Comparison of ENCODE assay signal across 9 mouse cellular contexts in the genomic region with DNA sequence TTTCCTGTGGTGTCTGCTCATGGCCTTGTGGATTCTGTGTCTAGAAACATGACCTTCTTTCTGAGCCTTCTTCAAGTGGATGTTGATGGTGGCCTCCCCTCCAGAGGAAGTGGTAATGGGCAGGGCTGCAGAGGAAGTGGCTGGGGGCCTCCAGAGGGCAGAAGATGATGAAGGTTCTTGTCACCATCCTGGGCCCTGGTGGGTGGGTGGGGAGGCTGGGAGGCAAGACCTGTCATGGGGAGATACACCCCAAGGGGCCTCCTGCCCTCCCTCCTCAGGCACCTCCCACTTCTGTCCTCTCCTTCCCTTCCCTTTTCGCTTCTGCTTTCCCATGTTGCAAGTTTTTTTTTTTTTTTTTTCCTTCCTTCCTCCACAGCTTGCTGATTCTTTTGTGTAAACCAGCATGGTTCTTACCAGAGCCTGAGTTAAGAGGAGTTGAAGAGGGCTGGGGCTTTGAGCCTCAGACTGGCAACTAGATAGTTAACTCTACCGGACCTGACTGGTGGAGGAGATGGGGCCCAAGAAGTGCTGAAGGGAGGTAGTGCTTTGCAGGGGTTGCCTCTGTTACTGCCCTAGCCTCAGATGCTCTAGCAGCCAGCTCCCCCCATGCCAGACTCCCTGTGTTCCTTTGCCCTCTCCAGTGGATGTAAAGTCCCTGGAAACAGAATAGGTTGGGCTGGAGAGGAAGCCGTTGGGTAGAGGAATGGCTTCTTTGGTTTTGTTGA. TPM values are rescaled to one million over a fixed set of nuclear protein-coding genes. Genes with fewer than 3 reads are reported as not detected.
DNase-seq lines count a peak whose midpoint lies in the region; ATAC-seq and TF ChIP-seq lines count a peak whose summit lies in the region.
"Had no signal": no experiment of that assay in that cellular context is flagged by ENCODE, and none has a peak within 500 bp of the region (broad histone marks: within the 10 kb centered on the region; RNA-seq: fewer than 3 reads in every experiment).

No protein-coding gene starts in this region.

- H3K9me3 ChIP-seq in kidney, embryonic 15.5 days (replicated peaks), result no peaks in the 10 kb centered on the region
- H3K9me3 ChIP-seq in heart, embryonic 12.5 days (replicated peaks), result no peaks in the 10 kb centered on the region

- H3K36me3 ChIP-seq in kidney, embryonic 15.5 days, result no peaks in the 10 kb centered on the region
- H3K36me3 ChIP-seq in heart, embryonic 12.5 days, result no peaks in the 10 kb centered on the region

- no peak for TF ChIP-seq CTCF in left cerebral cortex, adult 2 months (IDR thresholded peaks at IDR 0.05)

- H3K9ac ChIP-seq in kidney, embryonic 15.5 days, result no peak overlapping the region
- H3K9ac ChIP-seq in heart, embryonic 12.5 days, result 0 out of 2 replicates have a peak overlapping the region, but pooled peaks have one; percentile 35

- no peaks in the 10 kb centered on the region for H3K27me3 ChIP-seq in kidney, embryonic 15.5 days
- no peaks in the 10 kb centered on the region for H3K27me3 ChIP-seq in heart, embryonic 12.5 days (replicated peaks)

- intact Hi-C loops in left cerebral cortex, adult 2 months (cut with DNase I), result no loop called here

- WGBS in kidney, embryonic 15.5 days, result 41% methylated on average over 3 of the region's 3 CpGs
- 36% methylated on average over 3 of the region's 3 CpGs for WGBS in heart, embryonic 12.5 days

- peaks cover 43% of the 10 kb centered on the region for H3K4me1 ChIP-seq in kidney, embryonic 15.5 days
- peaks cover 34% of the 10 kb centered on the region for H3K4me1 ChIP-seq in heart, embryonic 12.5 days (replicated peaks)

- no peak overlapping the region for H3K4me3 ChIP-seq in kidney, embryonic 15.5 days (replicated peaks)
- no peak overlapping the region for H3K4me3 ChIP-seq in heart, embryonic 12.5 days
- H3K4me3 ChIP-seq in left cerebral cortex, adult 2 months, result no peak overlapping the region

- no peak for DNase-seq in kidney, postnatal 10 days
- peak; percentile 79 for DNase-seq in thymus, postnatal 25 days
- no peak for DNase-seq in left cerebral cortex, adult 2 months (ENCODE audit: extremely low spot score in 1 of 2, low spot score in 2 of 2)
- no peak for DNase-seq in layer of hippocampus, adult 18-20 months (ENCODE audit: low spot score in 2 of 2)
- DNase-seq in kidney, adult 11 months, result no peak

- no peak overlapping the region for H3K4me2 ChIP-seq in kidney, embryonic 15.5 days
- 0 out of 2 replicates have a peak overlapping the region, but pooled peaks have one; percentile 0 for H3K4me2 ChIP-seq in heart, embryonic 12.5 days

- ATAC-seq in kidney, embryonic 15.5 days (replicated peaks; ENCODE audit: low FRiP score), result peak; percentile 37; the same call in 1 of the 2 replicates
- peak; percentile 61 for ATAC-seq in heart, embryonic 12.5 days (ENCODE audit: insufficient number of reproducible peaks, low FRiP score)
- ATAC-seq in megakaryocyte, adult 5-6 weeks (ENCODE audit: poor library complexity, severe bottlenecking), result peak; percentile 92

- peak overlapping the region; percentile 64 for H3K27ac ChIP-seq in kidney, embryonic 15.5 days
- H3K27ac ChIP-seq in heart, embryonic 12.5 days (ENCODE audit: poor library complexity, severe bottlenecking), result peak overlapping the region; percentile 37
- no peak overlapping the region for H3K27ac ChIP-seq in left cerebral cortex, adult 2 months

RNA-seq across cellular contexts. Expression of gene Stk10, which starts 9.7 kb away (rescaled TPM):
- 5.4 TPM in 2 replicates for polyA plus RNA-seq in kidney, embryonic 15.5 days (2015; fragmentation: Nextera tagmentation; extraction: Ambion mirVana)
- 2.9 and 3.2 TPM in 2 replicates for polyA plus RNA-seq in heart, embryonic 12.5 days (2016; fragmentation: Nextera tagmentation; extraction: Ambion mirVana)
- 88.8 and 98.5 TPM in 2 replicates for total RNA-seq in megakaryocyte, adult 5-6 weeks (2015)
- 115 and 125 TPM in 2 replicates for total RNA-seq in megakaryocyte, adult 5-6 weeks (2017)
- total RNA-seq in left cerebral cortex, adult 2 months (2021), result 1 to 10 TPM; 6.7 to 8.7 TPM
- total RNA-seq in layer of hippocampus, adult 18-20 months (2021), result 1 to 10 TPM; 7.6 to 8.0 TPM

RNA-seq across cellular contexts. Expression of gene Efcab9, which starts 11.0 kb away (rescaled TPM):
- polyA plus RNA-seq in kidney, embryonic 15.5 days (2015; fragmentation: Nextera tagmentation; extraction: Ambion mirVana), result 0.42 TPM in 1 of 2 replicates, not detected in the other
- polyA plus RNA-seq in heart, embryonic 12.5 days (2016; fragmentation: Nextera tagmentation; extraction: Ambion mirVana), result 0.31 and 0.36 TPM in 2 replicates
- 0.20 and 2.2 TPM in 2 replicates for total RNA-seq in megakaryocyte, adult 5-6 weeks (2015)
- total RNA-seq in megakaryocyte, adult 5-6 weeks (2017), result 1.6 and 2.0 TPM in 2 replicates
- 1 to 10 TPM in 1 of 2 experiments, under 1 TPM in 1; 0.75 to 1.4 TPM for total RNA-seq in left cerebral cortex, adult 2 months (2021)
- total RNA-seq in layer of hippocampus, adult 18-20 months (2021), result 1 to 10 TPM; 2.6 to 2.9 TPM
- polyA plus RNA-seq: limb, embryonic 11.5 days had no signal

Comparison
In these comparisons a context has a peak if more than half of its experiments do, and no peak if none do; other contexts are left out.
1. ATAC-seq: peak in every context shown above with its lines; median percentile 92 in megakaryocyte, adult 5-6 weeks; 61 in heart, embryonic 12.5 days; 37 in kidney, embryonic 15.5 days.
2. RNA of gene Stk10, which starts 9.7 kb away (total RNA-seq): 88.8 to 125 TPM in megakaryocyte, adult 5-6 weeks; 6.7 to 8.7 TPM in left cerebral cortex, adult 2 months and 7.6 to 8.0 TPM in layer of hippocampus, adult 18-20 months; every median in the first group is over 4 times any median in the second.